Mouse (Mus musculus): ENCODE measurements around the gene Ei24. TPM values are rescaled to one million over a fixed set of nuclear protein-coding genes. Genes with fewer than 3 reads are reported as not detected.

Gene Ei24
- polyA plus RNA-seq (2012; ENCODE audit: low replicate concordance) = 36.1 and 52.7 TPM in 2 replicates

DNA sequence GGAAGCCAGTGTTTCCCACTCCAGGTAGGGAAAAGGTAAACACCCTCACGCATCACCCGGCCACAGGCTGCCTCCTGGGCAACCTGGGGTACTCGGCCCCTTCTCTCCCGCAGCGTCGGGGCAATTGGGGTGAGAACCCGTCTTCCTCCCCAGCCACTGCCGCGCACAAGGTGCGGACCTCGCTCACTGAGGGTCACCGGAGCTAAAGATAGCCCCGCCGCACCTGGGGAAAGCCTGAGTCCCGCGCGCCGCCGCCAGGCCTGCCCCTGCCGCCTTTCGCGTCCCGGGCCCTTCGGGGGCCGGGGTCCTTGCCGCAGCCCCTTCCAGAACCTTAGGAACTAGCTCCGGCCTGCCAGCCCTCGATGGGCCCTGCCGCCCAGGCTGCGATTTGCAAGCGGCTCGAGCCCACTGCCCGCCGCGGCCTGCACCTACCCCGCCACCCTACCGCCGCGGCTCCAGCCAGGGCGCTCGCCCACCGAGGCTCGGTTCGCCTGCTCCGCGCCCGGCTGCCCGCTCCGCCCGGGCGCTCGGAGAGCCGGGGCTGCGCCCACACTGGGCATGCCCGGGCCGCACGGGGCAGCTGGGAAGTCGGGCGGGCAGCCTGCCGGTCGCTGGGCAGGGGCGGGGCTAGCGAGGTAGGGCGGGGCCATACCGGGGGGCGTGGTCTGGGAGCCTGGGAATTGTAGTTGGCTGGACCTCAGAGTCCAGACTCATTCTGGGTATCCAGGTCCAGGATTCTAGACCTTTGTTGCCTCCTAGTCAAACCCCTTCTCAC, at the start of gene Ei24:
Gene Ei24, minus strand, starts transcription at position 613 of the 775 bp plus-strand sequence.

DNA sequence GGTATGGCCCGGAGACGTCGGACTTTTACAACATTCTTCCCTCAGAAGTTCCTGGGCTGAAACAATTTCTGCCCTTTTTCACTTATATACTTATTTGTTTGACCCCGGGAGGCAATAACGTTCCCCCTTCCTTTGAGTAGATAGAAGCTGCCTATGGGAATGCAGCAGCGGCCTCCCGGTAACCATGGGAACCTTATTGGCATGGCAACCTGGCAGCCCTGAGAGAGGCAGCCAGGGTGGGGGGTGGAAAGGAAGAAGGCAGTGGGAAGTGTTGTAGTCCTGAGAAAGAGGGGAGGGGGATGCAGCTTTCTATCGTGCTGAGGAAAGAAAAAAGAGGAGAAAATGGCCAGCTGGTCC, 24.4 kb upstream of the Ei24 start, which contains the start of gene Fez1:
Gene Fez1, plus strand, starts transcription at position 221 of the 357 bp plus-strand sequence.

DNA sequence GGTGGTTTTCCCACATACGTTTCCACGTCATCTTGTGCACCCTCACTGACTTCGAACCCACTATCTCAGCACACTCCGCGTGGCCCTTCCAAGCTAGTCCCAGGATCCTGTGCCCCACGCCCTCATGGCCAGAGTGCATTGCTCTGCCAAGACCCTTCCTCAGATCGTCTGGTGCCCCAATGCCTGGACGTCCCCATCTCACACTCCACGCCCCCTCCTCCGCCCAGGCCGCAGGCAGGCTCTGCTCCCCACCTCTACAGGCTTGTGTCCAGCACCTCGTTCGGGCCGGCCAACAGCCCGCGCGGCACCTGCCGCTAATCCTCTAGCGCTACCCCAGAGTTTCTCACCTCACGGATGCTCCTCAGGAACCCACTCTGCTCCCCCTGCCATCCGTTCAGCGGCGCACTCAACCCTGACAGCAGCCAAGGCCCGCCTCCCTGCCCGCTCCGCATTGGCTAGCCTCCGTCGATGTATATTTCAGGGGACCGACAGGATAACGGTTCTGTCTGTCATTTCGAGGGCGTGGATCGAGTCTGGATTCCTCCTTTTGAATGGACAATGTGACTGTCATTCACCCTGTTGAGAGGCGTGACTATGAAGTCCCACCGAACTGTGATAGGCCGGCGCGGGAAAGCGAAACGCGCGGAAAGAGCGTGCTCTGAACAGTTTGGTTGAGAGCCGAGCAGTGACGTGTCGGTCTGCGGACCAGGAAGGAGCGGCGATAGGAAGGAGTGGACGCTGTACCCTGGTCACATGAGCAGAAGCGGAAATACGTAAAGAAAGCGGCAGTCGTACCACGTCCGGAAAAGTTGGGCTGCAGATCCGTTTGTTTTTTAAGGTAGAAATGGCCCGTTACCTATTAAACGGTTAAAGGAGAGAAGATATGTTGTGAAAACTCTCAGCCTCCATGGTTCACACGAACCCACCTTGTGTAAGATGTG, 29.7 kb downstream of the Ei24 start, which contains the start of gene Stt3a:
Gene Stt3a, minus strand, starts transcription at position 477 of the 941 bp plus-strand sequence.

Other genes starting within 250 kb of the Ei24 start
- gene Gm17689, start 214.8 kb downstream of the Ei24 start, polyA plus RNA-seq (2012; ENCODE audit: low replicate concordance) = not detected in 2 replicates
- gene A630095E13Rik, start 154.0 kb downstream of the Ei24 start, polyA plus RNA-seq (2012; ENCODE audit: low replicate concordance) = not detected in 2 replicates
- not detected in 2 replicates for gene Acrv1, start 104.2 kb downstream of the Ei24 start, polyA plus RNA-seq (2012; ENCODE audit: low replicate concordance)
- 0.80 and 2.7 TPM in 2 replicates for gene Chek1, start 70.3 kb downstream of the Ei24 start, polyA plus RNA-seq (2012; ENCODE audit: low replicate concordance)
- gene Stt3a, start 29.7 kb downstream of the Ei24 start, polyA plus RNA-seq (2012; ENCODE audit: low replicate concordance) = 0.50 and 4.1 TPM in 2 replicates
- gene Fez1, start 24.5 kb upstream of the Ei24 start, polyA plus RNA-seq (2012; ENCODE audit: low replicate concordance) = not detected in 2 replicates